Mouse (Mus musculus) urinary bladder, adult 18-20 months (tissue): ENCODE data around the gene Itga6.

ENCODE experiments used
- DNase-seq, 2 experiments: peaks; one replicate each; pipeline ENCODE4 v3.0.0; 2022; ENCODE audit warnings: low spot score in 2 of 2, mixed read lengths in 2 of 2

Gene Itga6

DNA sequence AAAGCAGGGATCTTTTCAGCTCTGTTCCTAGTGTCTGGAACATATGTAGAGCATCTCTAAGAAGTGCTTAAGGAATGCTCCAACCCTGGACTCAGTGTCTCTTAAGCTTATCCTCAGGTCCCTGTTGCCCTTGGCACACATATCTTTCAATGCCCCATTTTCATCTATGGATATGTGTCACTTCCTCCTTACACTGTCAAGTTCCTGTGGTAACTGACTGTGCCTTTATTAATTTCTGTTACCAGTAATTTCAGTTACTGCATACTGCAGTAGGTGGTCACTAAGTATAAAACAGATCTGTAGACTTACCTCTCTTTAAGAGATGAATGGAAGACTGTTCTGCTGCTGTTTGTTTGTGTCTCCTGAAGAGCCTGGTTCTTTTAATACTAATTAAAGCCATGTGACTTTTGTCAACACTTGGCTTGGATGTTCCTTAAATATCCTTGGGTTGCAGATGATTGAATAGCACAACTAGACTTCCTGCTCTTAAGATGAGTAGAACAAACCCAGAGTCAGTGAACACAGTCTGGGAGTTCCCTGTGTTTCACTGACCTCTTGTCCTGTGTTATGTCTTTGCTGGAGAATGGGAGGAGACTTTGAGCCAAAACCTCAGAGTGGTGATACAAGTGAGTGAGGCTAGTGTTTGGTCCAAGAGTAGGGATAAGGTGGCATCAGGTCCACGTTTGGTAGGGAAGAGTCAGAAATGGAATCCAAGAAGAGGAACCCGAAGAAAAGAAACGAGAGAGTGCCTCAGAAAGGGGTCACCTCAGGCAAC, 19.7 kb downstream of the Itga6 start:
- DNase-seq: no peak

DNA sequence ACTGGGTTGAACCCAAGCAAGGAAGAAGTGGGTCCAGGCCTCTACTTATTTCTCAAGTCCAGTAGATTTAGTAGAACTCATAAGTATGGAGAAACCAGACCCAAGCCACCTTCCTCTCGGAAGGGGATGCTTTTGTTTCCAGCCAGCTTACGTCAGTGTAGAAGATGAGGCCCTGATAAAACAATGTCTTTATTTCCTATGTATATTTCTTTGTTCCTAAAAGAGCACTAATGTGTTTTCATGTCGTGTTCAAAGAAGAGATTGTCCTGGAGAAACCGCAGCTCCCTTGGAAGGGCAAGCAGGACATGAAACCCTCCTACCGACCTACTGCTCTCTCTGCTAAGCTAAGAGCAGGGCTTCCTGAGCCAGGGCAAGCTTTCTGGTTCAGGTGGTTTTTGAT, 20.6 kb downstream of the Itga6 start:
- no peak for DNase-seq

- no peak for DNase-seq
These were observed 21.7 kb downstream of the Itga6 start for GRCm38 (mm10) chr2:71767019-71767610.

GRCm38 (mm10) chr2:71771762-71772161, 26.3 kb downstream of the Itga6 start:
- DNase-seq: no peak

DNA sequence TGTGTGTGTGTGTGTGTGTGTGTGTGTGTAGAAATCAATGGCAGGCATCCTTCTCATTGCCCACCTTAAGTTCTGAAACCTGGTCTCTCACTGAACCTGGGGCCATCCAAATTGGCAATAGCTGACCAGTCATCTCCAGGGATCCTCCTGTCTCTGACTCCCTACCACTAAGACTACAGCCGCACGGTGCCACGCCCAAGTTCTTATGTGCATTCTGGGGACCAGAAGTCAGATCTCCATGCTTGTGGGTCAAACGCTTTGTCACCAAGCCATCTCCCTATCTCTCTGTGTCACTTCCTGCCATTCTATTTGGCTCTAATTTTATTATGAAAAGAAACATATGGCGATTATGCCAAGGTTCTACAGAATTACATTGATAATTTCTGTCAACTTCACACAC, 28.3 kb downstream of the Itga6 start:
- no peak for DNase-seq

- no peak for DNase-seq
These were observed 29.0 kb downstream of the Itga6 start for GRCm38 (mm10) chr2:71774246-71774951.

GRCm38 (mm10) chr2:71775201-71775611, 29.8 kb downstream of the Itga6 start:
- no peak for DNase-seq

GRCm38 (mm10) chr2:71779266-71779888, 34.0 kb downstream of the Itga6 start:
- no peak for DNase-seq

GRCm38 (mm10) chr2:71780016-71780415, 34.6 kb downstream of the Itga6 start:
- no peak for DNase-seq

GRCm38 (mm10) chr2:71785260-71785659, 39.8 kb downstream of the Itga6 start:
- DNase-seq: no peak

DNA sequence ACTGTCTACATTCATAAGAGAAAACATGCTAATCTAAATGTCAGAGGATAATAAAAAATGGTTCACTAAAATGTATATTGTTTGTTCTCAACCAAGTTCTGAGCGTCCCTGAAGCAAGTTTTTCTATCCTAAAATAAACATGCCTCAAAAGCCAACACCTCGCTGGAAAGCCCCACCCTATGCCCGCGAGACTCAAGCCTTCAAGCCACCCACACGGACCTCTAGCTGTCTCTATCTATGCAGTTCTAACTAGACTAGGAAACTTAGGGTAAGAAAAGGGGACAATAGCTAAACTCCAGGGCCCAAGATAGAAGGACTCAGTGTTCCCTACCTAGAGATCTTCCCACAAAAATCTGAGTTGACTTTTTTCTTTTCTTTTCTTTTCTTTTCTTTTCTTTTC, 40.6 kb downstream of the Itga6 start:
- no peak for DNase-seq

- DNase-seq: peak in 1 of 2 experiments; percentile 62
These were observed 41.3 kb downstream of the Itga6 start for GRCm38 (mm10) chr2:71786591-71787155.

DNA sequence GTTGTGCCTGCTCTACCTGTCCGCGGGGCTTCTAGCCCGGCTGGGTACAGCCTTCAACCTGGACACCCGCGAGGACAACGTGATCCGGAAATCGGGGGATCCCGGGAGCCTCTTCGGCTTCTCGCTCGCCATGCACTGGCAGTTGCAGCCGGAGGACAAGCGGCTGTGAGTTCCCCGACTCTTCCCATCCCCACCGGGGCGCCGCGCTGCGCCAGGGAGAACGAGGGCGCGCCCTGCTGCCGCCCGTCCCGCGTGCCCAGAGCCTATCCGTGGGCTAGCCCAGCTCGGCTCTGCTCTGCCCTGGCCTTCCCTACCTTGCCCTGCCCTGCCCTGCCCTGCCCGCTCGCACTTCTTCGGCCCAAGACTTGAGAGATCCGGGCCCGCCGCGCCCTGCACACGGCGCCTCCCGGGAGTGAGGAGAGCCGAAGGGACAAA, 41.8 kb downstream of the Itga6 start:
- peak; percentile 33 to 73 for DNase-seq

- peak in 1 of 2 experiments; percentile 46 for DNase-seq
These were observed 42.4 kb downstream of the Itga6 start for GRCm38 (mm10) chr2:71787591-71788460.

DNA sequence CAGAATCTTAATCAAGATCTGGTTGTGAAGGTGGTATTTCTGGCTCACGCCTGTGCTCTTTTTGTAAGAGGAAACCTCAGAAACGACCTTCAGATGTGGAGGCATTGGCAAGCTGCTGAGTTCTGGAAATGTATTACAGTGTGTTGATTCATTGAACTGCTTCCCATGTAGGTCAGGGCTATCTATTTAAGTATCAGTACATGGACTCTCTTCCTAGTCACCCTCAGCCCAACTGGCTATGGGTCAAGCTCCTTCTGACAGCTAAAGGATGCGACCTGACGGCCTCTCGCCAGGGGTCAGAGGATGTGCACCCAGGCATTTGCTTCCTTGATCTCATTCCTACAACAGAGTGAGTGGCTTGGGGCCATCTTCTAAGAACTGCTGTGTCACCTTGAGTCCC, 45.3 kb downstream of the Itga6 start:
- no peak for DNase-seq

GRCm38 (mm10) chr2:71791203-71791602, 45.8 kb downstream of the Itga6 start:
- DNase-seq: no peak

- DNase-seq: no peak
These were observed 48.7 kb downstream of the Itga6 start for GRCm38 (mm10) chr2:71794139-71794538.

- DNase-seq: no peak
These were observed 51.4 kb downstream of the Itga6 start for GRCm38 (mm10) chr2:71796787-71797186.

DNA sequence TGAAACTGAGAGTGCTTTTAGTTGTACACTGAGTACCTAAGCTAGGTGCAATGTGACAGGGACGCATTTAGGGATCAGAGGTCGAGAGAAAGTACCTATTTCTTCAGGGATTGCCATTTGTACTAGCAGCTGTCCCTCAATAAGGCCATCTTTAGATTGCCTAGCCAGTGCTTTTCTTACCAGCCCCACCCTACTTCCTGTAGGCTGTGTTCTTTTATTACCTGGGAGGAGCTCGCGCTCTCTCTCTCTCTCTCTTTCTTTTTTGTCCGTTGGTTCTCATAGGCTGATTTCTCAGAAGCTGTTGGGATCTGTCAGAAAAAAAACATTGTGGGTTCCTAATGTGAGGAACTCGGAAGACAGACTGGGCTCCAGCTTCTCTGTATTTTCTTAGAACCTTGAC, 55.4 kb downstream of the Itga6 start:
- no peak for DNase-seq

GRCm38 (mm10) chr2:71801691-71802090, 56.3 kb downstream of the Itga6 start:
- DNase-seq: no peak

DNA sequence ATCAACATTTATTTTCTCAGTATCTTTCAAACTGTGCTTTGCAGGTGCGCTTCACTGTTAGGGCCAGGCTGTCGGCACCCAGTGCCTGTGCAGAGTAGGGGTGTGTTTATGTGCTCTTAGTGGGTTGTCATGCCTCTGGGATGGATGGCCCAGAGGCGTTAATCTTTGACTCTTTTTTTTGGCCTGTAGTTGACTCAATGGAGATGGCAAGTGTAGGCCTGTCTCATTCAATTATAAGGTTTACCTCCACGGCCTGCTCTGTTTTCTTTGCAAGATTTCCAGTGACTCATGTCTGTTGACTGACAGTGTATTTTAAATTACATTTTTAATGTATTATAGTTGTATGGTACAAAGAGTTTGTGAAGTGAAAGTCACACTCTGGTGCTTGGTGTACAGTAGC, 56.7 kb downstream of the Itga6 start:
- DNase-seq: no peak
